Mouse (Mus musculus) erythroid progenitor cell, adult 5-6 weeks (primary cell): ENCODE measurements at regions not wholly inside any gene's neighbourhood (a gene's known extent, or its start where the extent isn't known, plus 50 kb on each side); places are given as distances from the start of the nearest gene placed in this dataset.

Experiments
- ATAC-seq: replicated peaks from 2 replicates; pipeline ENCODE4 v1.8.0; 2016; ENCODE audit warnings: moderate number of reproducible peaks, mild to moderate bottlenecking, moderate TSS enrichment, inconsistent platforms; ENCODE audit not compliant: poor library complexity, low FRiP score, severe bottlenecking

DNA sequence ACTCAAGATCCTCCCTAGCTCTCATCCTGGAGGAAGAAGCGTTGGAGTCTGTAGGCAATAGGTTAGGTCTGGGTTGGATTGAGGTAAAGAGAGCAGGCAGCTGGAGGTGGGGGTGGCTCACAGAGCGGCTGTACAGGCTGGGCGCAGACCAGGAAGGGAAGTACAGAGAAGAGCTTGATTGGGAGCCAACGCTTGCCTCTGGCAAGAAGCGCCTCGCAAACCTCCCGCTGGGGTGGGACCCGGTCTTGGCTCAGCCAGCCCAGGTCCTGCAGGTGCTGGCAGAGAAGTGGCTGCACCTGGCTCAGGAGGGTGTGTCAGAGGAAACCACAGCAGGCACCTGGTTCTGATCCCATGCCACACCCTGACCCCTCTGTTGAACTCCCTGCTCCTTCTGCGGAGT lies 176.8 kb upstream of the Klf3 start:
- no peak for ATAC-seq

DNA sequence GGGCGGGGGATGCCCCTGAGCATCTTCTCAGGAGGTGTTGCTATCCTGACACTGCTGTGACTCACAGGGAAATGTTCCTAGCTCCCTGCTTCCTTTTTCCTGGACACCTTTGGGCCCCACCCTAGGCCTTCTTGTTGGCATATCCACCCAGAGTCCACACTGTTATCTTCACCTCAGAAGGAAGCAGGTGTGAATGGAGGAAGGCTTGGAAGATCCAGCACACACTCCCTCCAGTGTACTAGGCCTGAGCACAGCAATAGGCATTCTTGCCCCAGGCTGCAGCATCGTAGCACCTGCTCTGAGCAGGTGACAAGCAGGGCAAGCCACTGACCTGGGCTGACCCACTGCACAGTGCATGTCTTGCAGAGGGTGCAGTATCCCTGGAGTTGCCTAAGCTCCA lies 172.6 kb upstream of the Klf3 start:
- ATAC-seq: no peak

DNA sequence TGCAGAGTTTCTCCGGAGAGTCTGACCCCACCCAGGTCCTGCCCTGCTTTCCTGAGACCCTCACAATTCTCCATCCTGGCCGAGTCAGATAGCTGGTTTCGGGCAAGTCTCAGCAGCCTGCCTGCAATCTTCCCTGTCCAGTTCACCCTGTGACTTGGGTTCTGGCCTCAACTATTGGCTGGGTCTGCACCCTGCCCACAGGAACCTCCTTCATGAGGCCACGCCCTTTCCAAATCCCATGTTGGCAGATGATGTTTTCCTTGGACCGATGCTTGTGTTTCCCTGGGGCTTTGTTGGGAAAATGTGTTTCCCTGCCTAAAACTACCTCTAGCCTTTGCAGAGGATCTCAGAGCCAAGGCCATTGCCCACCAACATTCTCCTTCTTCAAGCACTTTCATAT lies 171.0 kb upstream of the Klf3 start:
- no peak for ATAC-seq

DNA sequence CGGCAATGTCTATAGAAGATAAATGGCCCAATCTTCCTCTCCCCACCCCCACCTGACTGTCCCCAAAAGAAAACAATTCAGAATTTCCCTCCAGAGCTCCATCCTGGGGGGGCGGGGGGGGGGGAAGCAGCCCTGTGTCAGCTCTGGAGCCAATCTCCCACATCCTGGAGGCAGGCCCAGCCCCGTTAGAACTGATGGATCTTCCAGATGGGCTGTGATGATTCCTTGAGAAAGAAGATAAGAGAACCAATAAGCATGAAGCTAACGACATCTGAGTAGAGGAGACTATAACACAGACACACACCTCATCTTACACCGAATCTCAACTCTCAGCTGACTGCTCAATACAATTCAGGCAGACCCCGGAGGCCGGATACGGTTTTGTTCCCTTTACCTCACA lies 169.2 kb upstream of the Klf3 start:
- ATAC-seq: no peak

DNA sequence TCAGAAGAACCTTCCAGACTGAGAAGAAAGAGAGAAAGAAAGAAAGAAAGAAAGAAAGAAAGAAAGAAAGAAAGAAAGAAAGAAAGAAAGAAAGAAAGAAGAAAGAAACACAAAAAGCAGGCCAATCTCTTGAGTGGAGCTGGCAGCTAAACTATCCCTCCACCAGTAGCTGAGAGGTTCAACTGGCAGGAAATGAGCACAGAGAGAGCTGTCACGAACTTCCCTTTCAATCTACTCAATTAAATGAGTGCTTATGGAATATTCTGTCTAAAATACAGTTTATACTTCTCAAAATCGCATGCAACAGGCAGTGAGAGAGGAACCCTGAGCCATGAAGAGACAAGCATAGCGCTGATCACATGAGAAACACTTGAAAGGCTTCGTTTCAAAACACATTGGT lies 168.5 kb upstream of the Klf3 start:
- no peak for ATAC-seq

DNA sequence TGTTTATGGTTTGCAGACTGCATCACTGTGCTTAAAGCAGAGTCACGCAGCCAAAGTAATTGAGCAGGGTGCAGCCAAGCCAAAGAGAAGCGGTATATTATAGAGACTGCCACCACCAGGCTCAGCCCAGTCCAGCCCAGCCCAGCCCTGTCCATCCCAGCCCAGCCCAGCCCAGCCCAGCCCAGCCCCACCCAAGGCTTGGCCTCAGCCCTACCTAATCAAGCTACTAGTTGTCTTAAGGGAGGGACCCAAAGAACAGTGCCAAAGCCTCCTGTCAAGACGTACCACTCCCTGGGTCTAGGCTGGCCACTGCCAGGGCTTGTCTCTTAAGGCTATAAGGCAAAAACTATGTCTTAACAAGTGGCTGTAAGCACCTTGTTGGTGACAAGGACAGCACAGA lies 166.9 kb upstream of the Klf3 start:
- peak; percentile 94 for ATAC-seq

DNA sequence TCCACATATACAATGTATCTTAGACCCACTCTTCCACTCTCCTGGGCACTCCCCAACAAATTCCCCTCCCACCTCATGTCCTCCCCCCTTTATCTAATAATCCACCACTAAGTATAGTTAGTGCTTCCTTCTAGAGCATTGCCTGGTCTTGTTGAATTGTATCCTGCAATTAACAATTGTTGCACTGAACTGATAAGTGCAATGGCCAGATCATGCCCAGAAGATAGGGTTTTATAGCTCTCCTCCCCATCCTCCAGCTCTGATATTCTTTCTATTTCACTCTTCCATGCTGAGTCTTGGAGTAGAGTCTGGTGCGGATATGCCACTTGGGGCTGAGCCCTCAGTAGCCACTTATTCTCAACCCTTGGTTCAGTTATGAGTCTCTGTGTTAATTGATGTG lies 159.6 kb upstream of the Klf3 start:
- no peak for ATAC-seq

DNA sequence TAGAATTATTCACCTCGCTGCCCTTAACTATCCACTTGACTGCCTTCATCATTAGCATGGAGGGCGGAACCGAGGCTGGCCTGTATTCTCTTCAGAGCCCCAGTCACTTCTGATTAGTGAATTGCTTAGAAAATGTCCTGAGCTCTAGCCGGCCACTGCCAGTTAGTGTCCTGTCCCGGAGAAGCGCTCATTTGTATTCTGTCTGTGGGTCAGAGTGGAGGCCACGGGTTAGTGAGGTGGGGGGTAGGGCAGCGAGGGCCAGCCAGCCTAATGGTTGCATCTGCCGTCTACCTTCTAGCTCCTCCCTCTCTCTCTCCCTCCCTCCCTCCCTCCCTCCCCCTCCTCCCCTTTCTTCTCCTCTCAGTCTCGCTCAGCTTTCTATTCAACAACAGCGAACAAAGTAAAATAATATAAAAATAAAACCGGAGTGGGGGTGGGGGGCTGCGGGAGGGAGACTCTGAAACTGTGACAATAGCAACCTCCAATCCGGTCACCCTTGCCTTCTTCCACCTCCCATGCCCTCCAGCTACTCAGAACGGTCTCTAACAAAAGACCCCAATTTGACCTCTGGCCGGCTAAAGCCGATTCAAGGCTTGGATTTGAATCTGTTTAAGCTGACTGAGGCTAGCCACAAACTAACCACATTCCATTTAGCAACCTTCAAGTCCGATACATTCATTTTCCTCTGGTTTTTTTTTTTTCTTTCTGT lies 155.6 kb upstream of the Klf3 start:
- ATAC-seq: peak; percentile 54; the same call in 1 of the 2 replicates

DNA sequence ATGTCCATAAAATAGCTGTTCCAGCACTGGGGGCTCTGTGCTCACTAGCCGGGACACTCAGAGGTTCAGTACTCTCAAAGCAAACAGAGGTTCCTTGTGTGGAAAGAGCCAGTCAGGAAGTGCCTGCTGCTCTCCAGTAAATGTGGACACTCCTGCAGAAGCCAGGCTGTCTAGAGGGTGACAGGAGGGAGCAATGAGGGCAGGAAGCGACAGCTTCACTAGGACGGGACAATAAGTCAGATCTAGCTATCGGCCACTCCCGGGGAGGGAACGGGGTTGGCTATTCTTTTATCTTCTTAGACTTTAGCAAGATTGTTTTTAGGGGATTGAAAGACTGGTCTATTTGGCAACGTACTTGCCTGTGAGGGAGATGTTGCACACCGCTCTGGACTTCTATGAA lies 154.7 kb upstream of the Klf3 start:
- peak; percentile 25; the same call in 1 of the 2 replicates for ATAC-seq

DNA sequence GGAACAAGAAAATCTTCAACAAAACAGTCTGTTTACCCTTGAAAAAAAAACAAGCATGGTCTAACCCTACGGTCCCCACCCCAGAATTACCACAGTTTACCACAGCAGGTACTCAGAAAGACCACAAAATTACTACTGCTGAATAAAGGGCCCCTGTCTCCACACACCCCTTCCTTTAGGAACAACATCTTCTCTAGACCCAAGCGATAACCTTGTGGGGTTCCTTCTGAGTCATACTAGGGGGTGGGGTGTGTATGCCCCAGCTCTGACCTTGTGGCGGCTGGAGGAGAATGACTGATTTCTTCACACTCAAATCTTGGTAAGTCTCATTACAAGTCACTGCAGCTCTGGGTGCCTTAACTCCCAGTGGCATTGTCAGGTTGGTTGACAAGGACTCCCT lies 151.8 kb upstream of the Klf3 start:
- no peak for ATAC-seq

DNA sequence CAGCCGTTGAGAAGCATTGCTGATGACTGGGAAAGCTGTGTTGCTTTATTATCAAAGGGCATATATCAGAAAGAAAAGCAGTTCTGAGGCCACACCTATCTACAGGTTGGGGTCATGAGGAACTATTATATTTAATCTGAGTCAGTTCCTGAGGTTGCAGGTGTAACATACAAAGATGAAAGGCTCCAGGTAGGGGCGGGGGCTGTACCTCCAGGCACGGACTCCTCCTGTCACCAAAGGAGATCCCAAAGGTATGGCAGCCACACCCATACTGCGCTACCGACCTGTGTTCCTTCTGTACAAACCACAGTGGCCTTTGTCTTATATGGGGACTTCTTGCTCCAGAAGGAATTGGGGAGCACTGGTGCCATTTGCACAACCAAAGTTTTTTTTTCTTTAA lies 149.4 kb upstream of the Klf3 start:
- ATAC-seq: no peak

DNA sequence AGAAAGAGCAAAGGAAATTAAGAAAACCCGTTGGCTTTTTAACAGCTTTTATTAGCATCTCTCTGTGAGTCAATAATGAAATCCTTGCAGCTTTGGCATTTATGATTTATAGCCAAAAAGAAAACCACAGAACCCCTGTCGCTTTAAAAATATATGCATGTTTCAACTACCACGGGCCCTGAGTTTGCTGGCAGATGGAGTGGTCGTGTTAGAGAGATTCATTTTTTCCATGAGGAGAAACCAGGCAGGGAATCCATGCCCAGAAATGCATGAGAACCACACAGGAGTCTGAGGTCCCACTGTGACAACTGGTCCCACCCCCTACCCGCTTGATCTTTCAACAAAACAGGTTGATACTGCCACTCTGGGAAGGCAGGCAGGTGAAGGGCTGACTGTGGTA lies 147.9 kb upstream of the Klf3 start:
- ATAC-seq: no peak

DNA sequence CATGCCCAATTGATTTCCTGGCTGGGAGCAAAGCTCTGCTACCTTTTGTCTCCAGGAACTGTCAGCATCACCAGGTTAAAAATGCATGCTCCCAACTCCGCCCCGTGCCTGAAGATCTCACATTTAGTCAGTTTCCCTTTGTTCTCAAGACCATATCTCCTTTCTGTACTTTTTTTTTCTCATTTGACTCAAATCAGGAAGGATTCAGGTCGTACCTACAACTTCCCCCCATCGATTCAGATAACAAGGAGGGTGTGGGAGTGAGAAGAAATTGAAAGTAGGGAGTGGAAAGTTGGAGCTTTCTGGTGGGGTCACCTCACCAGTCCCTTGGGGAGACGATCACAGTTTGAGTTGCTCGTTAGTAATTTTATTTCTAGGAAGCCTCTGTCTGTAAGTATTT lies 141.2 kb upstream of the Klf3 start:
- ATAC-seq: no peak

DNA sequence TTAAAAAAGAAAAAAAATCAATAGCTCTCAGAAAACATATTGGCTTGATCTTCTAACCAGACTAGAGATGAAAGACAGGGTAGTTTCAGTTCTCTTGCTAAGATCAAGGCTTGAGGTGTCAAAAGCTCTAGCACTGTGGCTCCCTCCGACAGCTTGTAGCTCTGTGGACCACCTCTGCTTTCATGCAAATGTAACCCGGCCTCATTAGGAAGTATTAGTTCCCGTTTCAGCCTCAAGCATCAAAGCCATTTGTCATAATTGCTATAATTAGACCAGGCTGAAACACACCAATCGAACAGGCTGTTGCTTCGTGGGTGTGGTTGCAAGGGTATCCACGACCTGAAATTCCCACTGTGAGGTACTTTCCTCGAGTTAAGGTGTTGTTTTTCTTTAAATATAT lies 140.7 kb upstream of the Klf3 start:
- ATAC-seq: no peak

DNA sequence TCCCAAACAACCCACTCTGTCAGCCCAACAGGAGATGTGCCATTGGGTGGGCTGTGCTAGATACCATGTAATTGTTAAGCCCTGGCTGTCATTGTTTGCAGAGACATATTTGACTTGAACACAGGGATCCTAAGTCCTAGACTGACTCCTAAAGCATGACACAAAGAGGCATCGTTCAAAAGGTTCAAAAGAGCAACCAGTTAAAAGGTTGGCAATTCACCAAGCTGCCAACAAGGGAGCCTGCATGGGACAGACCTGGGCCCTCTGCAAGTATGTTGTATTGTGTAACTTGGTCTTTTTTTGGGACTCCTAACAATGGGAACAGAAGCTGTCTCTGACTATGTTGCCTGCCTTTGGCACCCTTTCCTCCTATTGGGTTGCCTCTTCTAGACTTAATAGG lies 139.4 kb upstream of the Klf3 start:
- no peak for ATAC-seq

DNA sequence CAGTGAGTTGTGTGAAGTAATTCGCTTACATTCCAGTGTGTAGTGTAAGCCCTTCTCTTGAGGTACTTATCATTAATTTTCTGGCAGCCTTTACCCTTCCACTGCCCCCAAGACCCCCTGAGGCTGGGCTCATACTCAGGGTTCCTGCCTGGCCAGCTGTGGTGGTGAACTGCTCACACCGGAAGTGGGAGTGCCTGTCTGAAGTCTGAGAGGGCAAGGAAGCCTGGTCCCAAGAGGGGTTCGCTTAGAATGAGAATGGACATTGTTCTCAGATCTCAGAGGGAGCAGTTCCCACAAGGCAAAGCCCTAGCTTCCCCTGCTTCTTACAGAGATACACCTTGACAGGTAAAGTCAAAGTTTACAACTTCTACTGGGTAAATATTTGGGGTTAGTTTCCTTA lies 138.1 kb upstream of the Klf3 start:
- no peak for ATAC-seq

DNA sequence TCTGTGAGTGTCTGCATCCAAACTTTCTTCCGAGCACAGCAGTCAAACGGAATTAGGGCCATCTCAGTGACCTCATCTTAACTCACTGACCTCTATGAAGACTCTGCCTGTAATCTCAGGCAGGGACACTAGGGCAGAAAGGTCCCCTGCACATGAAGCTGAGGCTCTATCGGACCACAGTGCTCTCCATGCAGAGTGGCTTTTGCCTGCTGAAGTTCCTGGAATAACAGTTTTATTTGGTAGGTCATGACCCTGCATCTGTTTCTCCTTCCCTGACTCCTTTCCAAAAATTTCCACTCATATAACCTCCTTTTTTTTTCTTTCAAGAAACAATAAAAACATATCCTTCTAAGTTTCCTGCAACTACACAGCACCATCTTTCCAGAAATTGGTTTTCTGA lies 136.9 kb upstream of the Klf3 start:
- ATAC-seq: no peak

DNA sequence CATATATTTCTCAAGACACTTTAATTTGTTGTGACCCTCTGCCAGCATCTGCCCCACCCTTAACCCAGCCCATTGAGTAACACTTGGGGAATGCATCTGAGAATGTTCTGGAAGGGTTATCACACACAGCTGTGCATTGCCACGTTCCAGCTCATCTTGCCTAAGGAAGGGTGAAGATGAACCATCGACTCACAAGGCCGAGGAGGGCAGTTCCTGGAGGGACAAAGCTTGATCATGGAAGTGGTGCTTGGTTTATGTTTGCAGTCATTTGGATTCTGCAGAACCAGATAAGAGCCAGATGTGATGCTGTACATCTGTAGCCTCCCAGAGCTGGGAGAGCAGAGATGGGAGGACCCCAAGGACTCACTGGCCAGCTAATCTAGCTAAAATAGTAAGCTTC lies 136.1 kb upstream of the Klf3 start:
- peak; percentile 82 for ATAC-seq

DNA sequence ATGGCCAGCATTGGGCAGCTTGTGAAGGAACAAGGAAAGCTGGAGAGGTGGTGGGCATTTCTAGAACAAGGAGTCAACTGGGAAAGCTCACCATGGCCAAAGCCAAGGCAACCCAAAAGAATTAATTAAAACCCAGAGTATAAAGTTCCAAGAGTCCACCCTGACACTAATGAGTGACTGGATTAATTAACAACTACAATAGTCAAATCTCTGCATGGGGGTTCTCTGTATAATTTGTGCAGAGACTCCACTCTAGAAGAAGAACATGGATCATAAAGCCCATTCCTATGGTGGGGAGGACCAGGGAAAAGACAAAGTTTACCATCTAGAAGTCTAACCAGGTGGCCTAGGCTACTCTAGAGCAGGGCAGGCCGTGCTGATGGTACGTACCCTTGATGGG lies 129.3 kb upstream of the Klf3 start:
- ATAC-seq: no peak

DNA sequence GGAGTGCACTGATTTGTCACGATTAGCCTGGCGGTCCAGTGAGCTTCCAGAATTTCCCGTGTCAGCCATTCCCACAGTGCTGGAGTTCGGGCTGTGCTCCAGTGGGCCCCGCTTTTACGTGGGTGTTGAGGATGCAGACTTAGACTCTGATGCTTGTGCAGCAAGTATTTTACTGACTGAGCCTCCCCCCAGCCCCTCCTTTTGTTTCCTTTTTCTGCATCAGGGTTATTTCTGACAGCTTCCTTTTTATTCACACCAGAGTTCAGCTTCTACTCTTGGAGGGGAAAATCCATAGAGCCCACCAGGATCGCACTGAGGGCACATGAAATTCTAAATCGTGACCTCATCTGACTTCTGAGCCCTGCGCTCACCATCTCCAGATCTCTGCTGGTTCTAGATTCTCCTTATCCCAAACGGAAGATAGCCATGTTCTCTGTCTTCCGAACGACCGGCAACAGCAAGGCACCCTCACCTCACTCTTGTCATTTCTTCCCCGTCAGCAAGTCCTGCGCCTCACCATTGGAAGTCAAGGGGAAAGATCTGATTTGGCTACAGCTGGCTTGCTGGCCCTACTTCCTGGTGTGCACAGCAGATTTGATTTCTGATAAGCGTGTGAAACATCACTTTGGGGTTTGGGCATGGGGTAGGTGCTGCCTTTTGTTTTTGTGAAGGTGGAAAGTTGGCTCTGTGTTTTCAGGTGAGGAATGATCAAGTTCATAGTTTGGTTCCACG lies 126.8 kb upstream of the Klf3 start:
- no peak for ATAC-seq

DNA sequence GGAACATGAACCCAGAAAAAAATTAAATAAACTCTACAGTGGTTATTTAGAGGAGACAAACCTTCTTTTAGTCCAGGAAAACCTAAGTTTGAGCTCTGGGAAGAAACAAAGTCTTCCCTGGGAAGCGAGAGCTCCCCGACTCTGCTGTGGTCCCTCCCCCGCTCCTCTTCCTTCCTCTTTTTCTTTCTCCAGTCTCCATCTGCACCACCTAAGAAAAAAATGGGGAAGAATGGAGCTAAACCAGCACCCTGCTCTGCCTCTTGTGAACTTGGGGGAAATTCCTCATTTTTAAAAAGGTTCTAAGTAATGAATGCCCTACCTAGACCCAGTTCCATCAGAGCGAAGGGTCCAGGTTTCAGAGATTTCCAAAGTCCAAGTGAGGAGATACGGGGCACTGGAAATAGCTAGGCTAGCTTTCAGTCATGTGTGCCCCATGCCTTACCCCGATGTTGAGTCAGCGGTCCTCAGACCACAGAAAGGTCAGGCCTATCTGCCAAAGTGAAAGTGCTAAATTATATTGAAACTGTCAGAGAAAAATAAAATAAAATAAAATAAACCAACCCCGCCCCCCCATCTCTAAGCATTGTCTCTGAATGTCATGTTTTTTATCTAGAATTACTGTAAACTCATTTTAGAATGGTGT lies 126.1 kb upstream of the Klf3 start:
- no peak for ATAC-seq
